Mouse (Mus musculus) olfactory bulb, adult 2 months (tissue): ENCODE results near the gene Ptch2.

Experiments used
- CTCF ChIP-seq: fragments of 200-500 bp; IDR thresholded peaks from 2 replicates; pipeline ENCODE4 v1.5.1; 2012; ENCODE audit warnings: low read depth, mild to moderate bottlenecking, low read length, moderate library complexity; ENCODE audit not compliant: insufficient read depth
- POLR2A ChIP-seq: fragments of 200-500 bp; IDR thresholded peaks from 2 replicates; pipeline ENCODE4 v1.6.1; 2012; ENCODE audit warnings: mild to moderate bottlenecking, low read depth, low read length, moderate library complexity; ENCODE audit not compliant: insufficient read depth

GRCm38 (mm10) chr4:117150212-117150733 is 54.4 kb downstream of the Ptch2 start:
- TF ChIP-seq POLR2A (no peak), CTCF (no peak)
